Mouse (Mus musculus): ENCODE measurements around the gene Adam8. TPM values are rescaled to one million over a fixed set of nuclear protein-coding genes. Genes with fewer than 3 reads are reported as not detected.

Adam8 gene
- polyA plus RNA-seq, 1 experiment from 2014 or later = 7.0 TPM

GRCm38 (mm10) chr7:139936705-139937104 lies 55.7 kb downstream of the Adam8 start:
- H3K9me3 ChIP-seq (ENCODE audit: low read length) = no peaks in the 10 kb centered on the region
- H3K9ac ChIP-seq (replicated peaks; ENCODE audit: low read depth) = no peak overlapping the region
- DNase-seq (ENCODE audit: low spot score) (no peak), ATAC-seq (no peak)
- no peak overlapping the region for H3K4me3 ChIP-seq (ENCODE audit: low read depth, low read length)
- no peaks in the 10 kb centered on the region for H3K27me3 ChIP-seq (replicated peaks; ENCODE audit: insufficient read depth, low read length)
- TF ChIP-seq EP300 (IDR thresholded peaks at IDR 0.05) = no peak
- no peak for TF ChIP-seq CTCF (IDR thresholded peaks at IDR 0.05)
- no peak overlapping the region for H3K4me2 ChIP-seq (replicated peaks; ENCODE audit: low read depth, low read length)
- H3K36me3 ChIP-seq (ENCODE audit: insufficient read depth, low read length) = no peaks in the 10 kb centered on the region
- 76% methylated on average over 10 of the region's 10 CpGs for WGBS
- no peak overlapping the region for H3K27ac ChIP-seq (ENCODE audit: low read length)
- no peaks in the 10 kb centered on the region for H3K4me1 ChIP-seq (ENCODE audit: insufficient read depth, low read depth, low read length)

GRCm38 (mm10) chr7:139930732-139931131 lies 61.6 kb downstream of the Adam8 start:
- peak; percentile 28 for DNase-seq (ENCODE audit: low spot score)
- ATAC-seq = no peak
- H3K27me3 ChIP-seq (replicated peaks; ENCODE audit: insufficient read depth, low read length) = no peaks in the 10 kb centered on the region

More at GRCm38 (mm10) chr7:139930732-139931131, 61.6 kb downstream of the Adam8 start:
- Histone ChIP-seq H3K4me1 (ENCODE audit: insufficient read depth, low read depth, low read length) (no peaks in the 10 kb centered on the region), H3K36me3 (ENCODE audit: insufficient read depth, low read length) (no peaks in the 10 kb centered on the region), H3K4me2 (replicated peaks; ENCODE audit: low read depth, low read length) (no peak overlapping the region), H3K27ac (ENCODE audit: low read length) (no peak overlapping the region), H3K9me3 (ENCODE audit: low read length) (no peaks in the 10 kb centered on the region), H3K4me3 (ENCODE audit: low read depth, low read length) (no peak overlapping the region), H3K9ac (replicated peaks; ENCODE audit: low read depth) (no peak overlapping the region)
- 21% methylated on average over 11 of the region's 11 CpGs for WGBS
- TF ChIP-seq EP300 (IDR thresholded peaks at IDR 0.05) (no peak), CTCF (IDR thresholded peaks at IDR 0.05) (peak; percentile 74)

MicroRNAs encoded within 50 kb of the gene (microRNA counts, 519-probe panel; counts per million panel counts)
- microRNA mmu-miR-202-3p (not detected), microRNA mmu-miR-202-5p (not detected)

Small RNA genes within 50 kb of the gene (microRNA-seq; reads per million reads assigned to microRNA genes)
- gene Mir202 (not detected), gene Mir7062 (not detected), gene mmu-mir-7686 (not detected)

Other genes with a start within 250 kb of the Adam8 start
- gene Adgra1, start 158.4 kb downstream of the Adam8 start, polyA plus RNA-seq (2015; fragmentation: Nextera tagmentation; extraction: Ambion mirVana) = 0.11 and 0.49 TPM in 2 replicates
- gene Kndc1, start 97.9 kb downstream of the Adam8 start, polyA plus RNA-seq (2015; fragmentation: Nextera tagmentation; extraction: Ambion mirVana) = 0.97 and 0.98 TPM in 2 replicates
- not detected in 2 replicates for gene Utf1, start 48.8 kb downstream of the Adam8 start, polyA plus RNA-seq (2015; fragmentation: Nextera tagmentation; extraction: Ambion mirVana)
- gene 6430531B16Rik, start 13.8 kb downstream of the Adam8 start, polyA plus RNA-seq (2015; fragmentation: Nextera tagmentation; extraction: Ambion mirVana) = 5.6 and 7.3 TPM in 2 replicates
- gene Zfp511, start 43.8 kb upstream of the Adam8 start, polyA plus RNA-seq (2015; fragmentation: Nextera tagmentation; extraction: Ambion mirVana) = 21.5 and 23.0 TPM in 2 replicates
- 20.8 and 22.4 TPM in 2 replicates for gene Tubgcp2, start 44.1 kb upstream of the Adam8 start, polyA plus RNA-seq (2015; fragmentation: Nextera tagmentation; extraction: Ambion mirVana)
- gene Msx3, start 56.5 kb upstream of the Adam8 start, polyA plus RNA-seq (2015; fragmentation: Nextera tagmentation; extraction: Ambion mirVana) = not detected in 2 replicates
- 0.29 TPM in 2 replicates for gene Caly, start 90.0 kb upstream of the Adam8 start, polyA plus RNA-seq (2015; fragmentation: Nextera tagmentation; extraction: Ambion mirVana)
- not detected in 2 replicates for gene Prap1, start 100.8 kb upstream of the Adam8 start, polyA plus RNA-seq (2015; fragmentation: Nextera tagmentation; extraction: Ambion mirVana)
- gene Fuom, start 109.9 kb upstream of the Adam8 start, polyA plus RNA-seq (2015; fragmentation: Nextera tagmentation; extraction: Ambion mirVana) = 18.8 and 19.0 TPM in 2 replicates
- 16.1 and 17.3 TPM in 2 replicates for gene Paox, start 123.2 kb upstream of the Adam8 start, polyA plus RNA-seq (2015; fragmentation: Nextera tagmentation; extraction: Ambion mirVana)
- 129 and 133 TPM in 2 replicates for gene Echs1, start 123.9 kb upstream of the Adam8 start, polyA plus RNA-seq (2015; fragmentation: Nextera tagmentation; extraction: Ambion mirVana)
- gene Mtg1, start 145.0 kb upstream of the Adam8 start, polyA plus RNA-seq (2015; fragmentation: Nextera tagmentation; extraction: Ambion mirVana) = 15.9 and 20.7 TPM in 2 replicates
- 0.10 and 0.19 TPM in 2 replicates for gene Sprn, start 162.3 kb upstream of the Adam8 start, polyA plus RNA-seq (2015; fragmentation: Nextera tagmentation; extraction: Ambion mirVana)
- not detected in 2 replicates for gene Olfr522, start 172.2 kb upstream of the Adam8 start, polyA plus RNA-seq (2015; fragmentation: Nextera tagmentation; extraction: Ambion mirVana)
- not detected in 2 replicates for gene Olfr523, start 180.7 kb upstream of the Adam8 start, polyA plus RNA-seq (2015; fragmentation: Nextera tagmentation; extraction: Ambion mirVana)
- gene Olfr524, start 213.4 kb upstream of the Adam8 start, polyA plus RNA-seq (2015; fragmentation: Nextera tagmentation; extraction: Ambion mirVana) = not detected in 2 replicates
- 0.23 and 0.56 TPM in 2 replicates for gene Cd163l1, start 225.7 kb upstream of the Adam8 start, polyA plus RNA-seq (2015; fragmentation: Nextera tagmentation; extraction: Ambion mirVana)

Measured in lung, postnatal 0 days (tissue).